10 mouse cellular contexts compared by ENCODE assay signal in genomic region chr7:112444985-112445367, GRCm38 (mm10). TPM values are rescaled to one million over a fixed set of nuclear protein-coding genes. Genes with fewer than 3 reads are reported as not detected.
DNase-seq lines count a peak whose midpoint lies in the region; ATAC-seq lines count a peak whose summit lies in the region.
"Had no signal": no experiment of that assay in that cellular context is flagged by ENCODE, and none has a peak within 500 bp of the region (broad histone marks: within the 10 kb centered on the region; RNA-seq: fewer than 3 reads in every experiment).

No protein-coding gene starts in this region.

- no peak overlapping the region for H3K9ac ChIP-seq in heart, embryonic 15.5 days
- H3K9ac ChIP-seq in embryonic facial prominence, embryonic 12.5 days: no peak overlapping the region
- H3K9ac ChIP-seq in hindbrain, embryonic 11.5 days (ENCODE audit: low read depth, low read length): no peak overlapping the region
- no peak overlapping the region for H3K9ac ChIP-seq in midbrain, embryonic 12.5 days (replicated peaks)

- H3K4me1 ChIP-seq in heart, embryonic 15.5 days (replicated peaks): peaks cover 51% of the 10 kb centered on the region
- H3K4me1 ChIP-seq in embryonic facial prominence, embryonic 12.5 days: peaks cover 42% of the 10 kb centered on the region
- H3K4me1 ChIP-seq in hindbrain, embryonic 11.5 days (replicated peaks; ENCODE audit: control insufficient read depth, insufficient read depth, low read length): peaks cover 5% of the 10 kb centered on the region
- H3K4me1 ChIP-seq in midbrain, embryonic 12.5 days: peaks cover 36% of the 10 kb centered on the region

- ATAC-seq in heart, embryonic 15.5 days (replicated peaks; ENCODE audit: insufficient number of reproducible peaks, insufficient read depth, low FRiP score, low read depth): no peak
- no peak for ATAC-seq in embryonic facial prominence, embryonic 12.5 days (ENCODE audit: insufficient number of reproducible peaks, insufficient read depth, low FRiP score, low TSS enrichment)
- ATAC-seq in hindbrain, embryonic 11.5 days (ENCODE audit: low FRiP score): 0 out of 2 replicates have a peak, but pooled peaks have one; percentile 22
- no peak; the same call in 1 of the 2 replicates for ATAC-seq in midbrain, embryonic 12.5 days (ENCODE audit: low FRiP score, low read depth)

- no peak for DNase-seq in heart, postnatal 10 days
- DNase-seq in hindbrain, embryonic 11.5 days (ENCODE audit: low spot score): no peak
- DNase-seq in spleen, postnatal 14 days (ENCODE audit: low spot score in 2 of 2): no peak
- DNase-seq in right cerebral cortex, adult 2 months (ENCODE audit: low spot score in 2 of 2): no peak
- no peak for DNase-seq in layer of hippocampus, adult 9-10 months (ENCODE audit: low spot score)
- DNase-seq: kidney, adult 18-20 months had no signal

- intact Hi-C loops in heart, postnatal 10 days (cut with DNase I): no loop called here

- no peaks in the 10 kb centered on the region for H3K36me3 ChIP-seq in heart, embryonic 15.5 days
- no peaks in the 10 kb centered on the region for H3K36me3 ChIP-seq in embryonic facial prominence, embryonic 12.5 days
- no peaks in the 10 kb centered on the region for H3K36me3 ChIP-seq in hindbrain, embryonic 11.5 days (ENCODE audit: control insufficient read depth, insufficient read depth, low read length)
- no peaks in the 10 kb centered on the region for H3K36me3 ChIP-seq in midbrain, embryonic 12.5 days

- H3K27ac ChIP-seq in heart, embryonic 15.5 days: peak overlapping the region; percentile 14
- 0 out of 2 replicates have a peak overlapping the region, but pooled peaks have one; percentile 19 for H3K27ac ChIP-seq in embryonic facial prominence, embryonic 12.5 days
- H3K27ac ChIP-seq in hindbrain, embryonic 11.5 days (ENCODE audit: low read depth, low read length): peak overlapping the region; percentile 67
- peak overlapping the region; percentile 78 for H3K27ac ChIP-seq in midbrain, embryonic 12.5 days (replicated peaks)

- no peak overlapping the region for H3K4me3 ChIP-seq in heart, embryonic 15.5 days
- H3K4me3 ChIP-seq in embryonic facial prominence, embryonic 12.5 days: no peak overlapping the region
- H3K4me3 ChIP-seq in hindbrain, embryonic 11.5 days (ENCODE audit: low read depth, low read length): no peak overlapping the region
- H3K4me3 ChIP-seq in midbrain, embryonic 12.5 days: no peak overlapping the region

- peak overlapping the region; percentile 29 for H3K4me2 ChIP-seq in heart, embryonic 15.5 days
- H3K4me2 ChIP-seq in embryonic facial prominence, embryonic 12.5 days (replicated peaks): no peak overlapping the region
- no peak overlapping the region for H3K4me2 ChIP-seq in hindbrain, embryonic 11.5 days (replicated peaks; ENCODE audit: low read depth, low read length)
- H3K4me2 ChIP-seq in midbrain, embryonic 12.5 days (replicated peaks): peak overlapping the region; percentile 35

- H3K9me3 ChIP-seq in heart, embryonic 15.5 days (replicated peaks): no peaks in the 10 kb centered on the region
- H3K9me3 ChIP-seq in embryonic facial prominence, embryonic 12.5 days: peaks cover 5% of the 10 kb centered on the region; the same call in 1 of the 2 replicates
- no peaks in the 10 kb centered on the region for H3K9me3 ChIP-seq in hindbrain, embryonic 11.5 days (ENCODE audit: control insufficient read depth, low read length)
- no peaks in the 10 kb centered on the region for H3K9me3 ChIP-seq in midbrain, embryonic 12.5 days

- 33% methylated on average over 9 of the region's 9 CpGs for WGBS in heart, embryonic 15.5 days
- WGBS in embryonic facial prominence, embryonic 12.5 days: 45% methylated on average over 9 of the region's 9 CpGs
- 23% methylated on average over 9 of the region's 9 CpGs for WGBS in hindbrain, embryonic 11.5 days
- 28% methylated on average over 9 of the region's 9 CpGs for WGBS in midbrain, embryonic 12.5 days

- no peaks in the 10 kb centered on the region for H3K27me3 ChIP-seq in heart, embryonic 15.5 days
- no peaks in the 10 kb centered on the region for H3K27me3 ChIP-seq in embryonic facial prominence, embryonic 12.5 days
- H3K27me3 ChIP-seq in hindbrain, embryonic 11.5 days (ENCODE audit: control insufficient read depth, insufficient read depth, low read length): no peaks in the 10 kb centered on the region
- H3K27me3 ChIP-seq in midbrain, embryonic 12.5 days: no peaks in the 10 kb centered on the region

RNA-seq across cellular contexts. Expression of gene Parva, which starts 17.7 kb away (rescaled TPM):
- 74.6 and 83.2 TPM in 2 replicates for polyA plus RNA-seq in heart, embryonic 15.5 days (2015; fragmentation: Nextera tagmentation; extraction: Ambion mirVana)
- 10 to 100 TPM; 88.1 to 92.3 TPM for total RNA-seq in heart, postnatal 10 days (2021)
- polyA plus RNA-seq in embryonic facial prominence, embryonic 12.5 days (2016; fragmentation: Nextera tagmentation; extraction: Ambion mirVana): 98.4 and 112 TPM in 2 replicates
- 47.2 TPM in 2 replicates for polyA plus RNA-seq in hindbrain, embryonic 11.5 days (2014; fragmentation: Nextera tagmentation; extraction: Ambion mirVana)
- 54.8 and 55.6 TPM in 2 replicates for polyA plus RNA-seq in midbrain, embryonic 12.5 days (2016; fragmentation: Nextera tagmentation; extraction: Ambion mirVana)
- total RNA-seq: common myeloid progenitor, adult 5-6 weeks had no signal

Comparison
In these comparisons a context has a peak if more than half of its experiments do, and no peak if none do; other contexts are left out.
1. H3K27ac ChIP-seq: peak in every context shown above with its lines; median percentile 78 in midbrain, embryonic 12.5 days; 67 in hindbrain, embryonic 11.5 days; 19 in embryonic facial prominence, embryonic 12.5 days; 14 in heart, embryonic 15.5 days.
2. H3K4me2 ChIP-seq: peak in heart, embryonic 15.5 days (single experiment) and midbrain, embryonic 12.5 days (single experiment); none in embryonic facial prominence, embryonic 12.5 days (single experiment) and hindbrain, embryonic 11.5 days (single experiment).